Mouse (Mus musculus) central nervous system, embryonic 11.5 days (tissue): ENCODE data around the gene Usp5. TPM values are rescaled to one million over a fixed set of nuclear protein-coding genes. Genes with fewer than 3 reads are reported as not detected.

Experiments used
- polyA plus RNA-seq: library from polyadenylated mRNA; depleted of rRNA; stranded (reverse); fragments of >200 nt; gene quantifications from 2 replicates; pipeline ENCODE4 v1.2.3, GENCODE M21; 2012; rRNA removed

Gene Usp5
- polyA plus RNA-seq, result 111 and 146 TPM in 2 replicates

DNA sequence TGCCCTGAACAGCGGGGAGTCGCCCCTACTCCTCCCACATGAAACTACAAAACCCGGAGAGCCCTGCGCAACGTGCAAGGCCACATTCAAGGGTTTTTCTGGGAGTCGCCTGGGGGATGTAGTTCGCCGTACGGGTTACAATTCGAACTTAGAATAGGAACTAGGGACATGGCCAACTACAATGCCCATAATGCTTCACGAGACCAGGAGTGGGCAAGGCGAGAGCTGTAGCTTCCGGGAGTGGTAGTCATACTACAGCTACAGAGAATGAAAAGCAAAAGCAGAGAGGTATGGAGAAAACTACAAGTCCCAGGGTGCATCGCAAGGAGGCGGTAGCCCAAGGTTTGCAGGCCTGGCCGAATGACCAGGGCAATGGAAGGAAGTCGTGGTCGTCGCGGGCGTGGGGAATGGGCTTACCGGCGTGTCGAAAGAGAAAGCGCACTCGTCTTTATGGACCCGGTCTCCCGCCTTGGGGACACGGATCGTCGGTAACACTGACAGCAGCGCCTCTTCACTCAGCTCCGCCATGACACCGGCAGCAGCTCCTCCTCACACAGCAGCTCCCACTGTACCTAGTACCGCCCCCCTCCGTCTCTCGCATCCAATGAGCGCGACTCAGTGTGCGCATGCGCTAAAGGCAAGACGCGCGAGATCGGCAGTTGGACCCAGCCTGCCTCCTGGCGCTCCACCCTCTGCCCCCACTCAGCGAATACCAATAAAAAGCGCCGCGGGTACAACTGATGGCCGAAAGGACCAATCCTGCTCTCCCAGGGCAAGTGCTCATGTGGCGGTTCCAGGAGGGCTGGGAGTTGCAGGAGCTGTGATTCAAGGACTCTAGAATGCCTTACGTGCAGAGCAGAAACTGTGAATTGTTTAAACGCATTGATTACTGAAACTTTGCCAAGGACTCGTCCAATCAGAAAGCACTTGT is at the start of gene Usp5, which contains the start of gene Cdca3:
Usp5 (minus strand) TSS at position 617 of the 931 bp plus-strand sequence.
Cdca3 (plus strand) TSS at position 680 of the 931 bp plus-strand sequence.

DNA sequence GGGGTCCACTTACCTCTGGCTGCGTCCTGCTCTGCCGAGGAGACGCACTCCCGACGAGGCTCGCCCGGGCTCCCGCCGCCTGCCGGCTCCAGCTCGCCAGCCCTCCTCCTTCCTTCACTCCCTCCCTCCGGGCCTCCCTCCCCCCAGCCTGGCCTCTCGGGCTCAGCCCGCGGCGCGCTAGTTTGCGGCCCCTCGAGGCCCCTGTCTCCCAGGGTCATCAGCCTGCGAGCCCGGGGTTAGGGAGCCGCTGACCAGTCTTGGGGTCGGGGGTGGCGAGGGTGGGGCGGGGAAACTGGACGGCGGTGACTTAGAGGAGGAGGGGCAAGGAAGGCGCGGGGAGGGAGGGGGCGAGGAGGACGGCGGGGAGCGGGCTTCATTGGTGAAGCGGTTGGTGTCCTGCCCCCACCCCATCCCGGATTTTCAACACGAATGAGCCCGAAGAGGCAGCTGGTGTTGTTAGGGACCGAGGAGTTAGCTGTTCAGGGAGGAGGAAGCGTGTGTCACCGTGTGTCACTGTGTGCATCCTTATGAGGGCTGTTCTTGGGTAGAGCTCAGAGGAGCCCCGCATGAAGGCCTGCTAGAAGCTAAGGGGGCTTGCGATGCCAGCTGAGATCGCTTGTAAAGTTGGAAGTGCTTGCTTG is 34.5 kb upstream of the Usp5 start, which contains the start of gene Gpr162:
Gpr162 (minus strand) TSS at position 326 of the 641 bp plus-strand sequence.

DNA sequence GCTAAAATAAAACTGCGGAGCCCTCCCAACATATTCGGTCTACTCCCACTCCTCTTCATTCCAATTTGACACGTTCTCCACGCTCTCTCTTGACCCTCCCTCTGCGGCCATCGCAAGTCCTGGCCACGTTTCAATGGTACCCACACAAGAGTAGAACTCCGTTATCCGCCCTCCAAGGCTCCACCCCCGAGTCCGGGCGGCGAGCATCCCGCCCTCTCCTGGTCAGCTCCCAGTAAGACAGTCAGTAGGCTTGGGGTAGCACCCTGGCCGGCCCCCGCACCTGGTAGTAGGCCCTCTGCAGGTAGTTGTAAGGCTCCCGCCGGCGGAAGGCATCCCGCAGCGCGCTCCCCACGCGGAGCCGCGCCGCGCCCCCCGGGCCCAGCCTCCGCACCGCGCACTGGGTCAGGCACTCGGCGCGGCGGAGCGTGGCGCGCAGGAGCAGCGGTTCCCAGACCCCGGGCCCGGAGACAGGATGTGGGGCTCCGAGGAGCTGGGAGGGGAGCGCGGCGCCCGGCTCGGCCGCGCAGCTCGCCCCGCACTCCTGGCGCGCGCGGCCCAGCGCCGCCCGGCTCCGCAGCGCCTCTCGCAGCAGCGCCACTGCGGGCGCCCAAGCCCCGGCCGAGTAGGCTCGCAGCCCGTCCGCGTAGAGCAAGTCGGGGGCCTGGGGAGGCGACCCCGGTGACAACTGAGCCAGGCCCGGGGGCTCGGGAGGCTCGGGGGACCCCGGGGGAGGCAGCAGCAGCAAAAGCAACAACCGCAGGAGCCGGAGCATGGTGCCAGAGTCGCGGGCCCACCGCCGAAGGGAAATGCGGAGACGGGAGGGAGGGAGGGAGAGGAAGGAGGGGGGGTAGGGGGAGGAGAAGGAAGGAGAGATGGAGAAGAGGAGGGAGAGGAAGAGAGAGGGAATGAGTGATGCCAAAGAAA is 27.9 kb upstream of the Usp5 start, which contains the start of gene P3h3:
P3h3 (minus strand) TSS at position 837 of the 924 bp plus-strand sequence.

DNA sequence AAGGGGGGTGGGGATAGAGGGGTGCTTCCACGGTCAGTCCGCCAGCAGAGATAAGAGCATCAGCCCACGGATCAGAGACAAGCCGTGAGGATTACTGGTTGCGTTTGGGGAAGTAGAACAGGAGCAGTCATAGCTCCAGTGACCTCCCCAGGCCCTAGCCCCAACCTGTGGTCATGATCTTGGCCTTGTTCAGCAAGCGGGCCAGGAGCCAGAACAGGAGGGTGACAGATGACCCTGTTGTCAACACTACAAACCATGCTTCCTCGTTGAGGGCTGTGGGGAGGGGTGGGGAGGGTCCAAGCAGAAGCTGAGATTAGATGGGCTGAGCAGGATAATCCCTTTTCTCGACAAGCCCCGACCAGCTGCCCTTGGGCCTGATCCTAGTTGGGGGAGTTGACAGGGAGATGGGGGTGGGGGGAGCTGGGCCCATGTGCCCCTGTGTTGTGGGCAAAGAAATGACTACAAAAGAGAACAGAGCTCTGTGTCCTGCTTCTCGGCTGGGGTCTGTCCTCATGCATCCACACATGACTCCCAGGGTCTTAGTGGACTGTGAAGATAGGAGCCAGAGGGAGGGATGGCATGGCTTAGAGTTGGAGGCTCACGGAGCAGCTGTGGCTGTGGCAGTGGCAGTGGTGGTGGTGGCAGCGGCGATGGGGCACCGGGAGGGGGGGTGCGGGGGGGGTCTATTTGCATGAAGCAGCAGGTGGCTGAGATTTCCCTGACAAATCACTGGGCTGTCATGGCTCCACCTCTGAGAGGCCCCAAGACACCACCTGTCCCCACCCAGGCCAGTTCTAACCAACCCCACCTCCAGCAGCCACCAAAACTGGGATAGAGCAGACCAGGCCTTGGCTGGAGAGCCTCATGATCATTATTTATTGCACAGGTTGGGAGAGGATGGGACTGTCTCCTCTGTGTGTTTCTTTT is 11.2 kb upstream of the Usp5 start, which contains the start of gene Gnb3:
Gnb3 (minus strand) TSS at position 35 of the 927 bp plus-strand sequence.

DNA sequence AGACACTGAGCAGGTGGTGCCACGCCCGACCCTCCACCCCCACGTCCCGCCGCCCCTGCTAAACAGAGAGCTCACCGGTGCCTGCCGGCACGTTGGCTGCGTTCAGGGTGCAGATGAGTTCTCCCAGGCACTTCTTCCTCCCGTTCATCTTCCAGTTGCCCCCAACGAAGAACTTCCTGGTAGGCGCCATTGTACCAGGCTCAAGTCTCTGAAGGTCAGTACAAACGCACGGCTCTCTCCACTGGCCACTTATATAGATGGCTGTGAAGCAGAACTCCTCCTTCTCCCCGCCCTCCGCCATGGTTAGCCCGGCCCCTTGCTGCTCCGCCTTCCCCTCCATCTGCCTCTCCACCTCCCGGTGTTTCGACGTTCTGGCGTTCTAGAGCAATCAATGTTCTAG is 15.4 kb downstream of the Usp5 start, which contains the start of gene Tpi1:
Tpi1 (minus strand) TSS at position 364 of the 400 bp plus-strand sequence.

DNA sequence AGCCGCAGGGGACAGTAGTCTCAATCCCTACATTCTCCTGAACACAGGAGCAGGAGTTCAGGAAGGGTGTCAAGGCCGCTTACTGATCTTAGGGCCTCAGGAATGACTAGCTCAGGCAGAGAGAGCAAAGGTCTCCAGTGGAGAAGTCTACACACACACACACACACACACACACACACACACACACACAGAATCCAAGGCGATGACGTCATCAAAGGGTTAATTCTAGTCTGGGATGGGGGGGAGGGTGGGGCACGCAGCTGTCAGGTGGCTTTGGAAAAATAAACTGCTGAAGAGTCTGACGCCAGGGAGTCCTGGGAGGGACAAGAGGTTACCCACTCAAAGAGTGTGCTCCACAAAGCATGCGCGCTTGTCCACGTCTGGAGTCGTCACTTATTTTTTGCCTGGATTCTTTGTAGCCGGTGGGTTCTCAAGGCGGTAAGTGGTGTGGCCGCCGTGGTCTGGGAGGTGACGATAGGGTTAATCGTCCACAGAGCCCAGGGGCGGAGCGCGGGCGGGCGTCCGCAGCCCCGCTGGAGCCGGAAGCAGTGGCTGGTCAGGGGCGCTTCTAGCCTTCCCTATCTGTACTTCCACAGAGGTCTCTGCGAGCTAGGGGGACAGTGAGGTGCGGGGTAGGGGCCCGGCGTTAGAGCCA is 20.8 kb downstream of the Usp5 start, which contains the start of gene Spsb2:
Spsb2 (plus strand) TSS at position 304 of the 655 bp plus-strand sequence.

DNA sequence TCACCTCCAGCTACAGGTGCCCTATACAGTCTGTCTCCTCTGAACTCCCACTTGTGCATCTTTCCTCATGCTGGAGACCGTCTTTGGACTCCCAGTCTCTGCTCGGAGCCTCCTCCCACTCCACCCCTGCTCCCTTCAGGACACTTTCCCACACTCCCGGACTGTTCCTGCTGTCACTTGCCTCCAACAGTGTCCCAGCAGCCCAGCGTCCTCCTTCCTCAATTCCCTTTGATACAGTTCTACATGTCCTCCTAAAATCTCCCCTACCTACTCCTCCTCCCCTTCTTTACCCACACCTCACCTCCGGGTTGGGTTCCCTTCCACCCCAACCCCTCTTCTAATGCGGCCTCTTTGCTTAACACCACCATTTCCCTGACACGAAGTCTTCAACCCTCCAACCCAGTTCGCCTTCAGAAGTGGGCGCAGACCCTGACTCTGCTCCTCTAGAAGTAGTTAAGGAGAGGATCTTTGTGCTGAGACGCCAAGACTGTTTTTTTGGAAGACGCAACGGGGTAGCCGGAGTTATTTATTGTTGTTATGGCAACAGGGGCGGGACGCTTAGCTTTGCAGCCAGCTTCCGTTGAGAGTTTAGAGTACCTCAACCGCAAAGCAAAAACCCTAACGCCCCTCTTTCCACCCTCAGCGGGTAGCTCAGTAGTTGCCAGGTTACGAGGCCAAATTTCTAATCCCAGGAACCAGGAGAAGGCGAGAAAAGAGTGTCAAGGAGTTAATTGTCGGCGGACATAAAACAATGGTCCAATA is 49.9 kb downstream of the Usp5 start, which contains the start of gene Lrrc23:
Lrrc23 (minus strand) TSS at position 506 of the 762 bp plus-strand sequence.

DNA sequence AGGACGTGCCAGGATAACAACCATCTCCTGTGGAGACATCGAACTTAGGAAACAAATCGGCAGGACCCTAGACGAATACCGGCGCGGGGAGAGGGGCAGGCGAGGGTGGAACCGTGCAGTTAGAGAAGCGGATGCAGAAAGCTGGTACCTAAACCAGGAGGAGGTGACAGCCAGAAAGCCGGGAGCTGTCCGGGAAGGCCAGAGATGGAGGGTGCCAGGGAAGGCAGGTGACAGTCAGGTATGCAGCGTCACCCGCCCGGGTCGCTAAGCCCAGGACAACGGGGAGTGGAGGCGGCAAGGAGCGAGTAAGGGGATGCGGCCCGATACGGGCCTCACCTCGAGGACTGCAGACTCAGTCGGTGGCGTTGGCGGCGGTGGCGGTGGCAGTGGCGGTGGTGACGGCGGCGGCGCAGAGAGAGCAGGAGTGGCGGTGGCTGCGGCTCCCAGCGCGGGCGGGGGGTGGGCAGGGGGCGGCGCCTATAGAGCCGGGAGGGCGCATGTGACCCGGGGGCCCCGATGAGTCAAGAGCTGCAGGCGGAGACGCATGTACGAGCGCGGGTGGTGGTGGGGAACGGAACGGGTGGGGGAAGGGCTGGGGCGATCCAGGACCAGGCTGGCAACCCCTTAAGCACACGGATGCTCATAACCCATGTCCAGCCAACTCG is 60.1 kb downstream of the Usp5 start, which contains the start of gene Eno2:
Eno2 (minus strand) TSS at position 573 of the 665 bp plus-strand sequence.

Other genes starting within 250 kb of the Usp5 start
- gene C1s2, start 193.4 kb downstream of the Usp5 start, polyA plus RNA-seq, result 0.24 and 0.26 TPM in 2 replicates
- 36.6 and 50.7 TPM in 2 replicates for gene Lpcat3, start 166.5 kb downstream of the Usp5 start, polyA plus RNA-seq
- gene Emg1, start 117.3 kb downstream of the Usp5 start, polyA plus RNA-seq, result 177 and 187 TPM in 2 replicates
- 185 and 198 TPM in 2 replicates for gene Phb2, start 117.1 kb downstream of the Usp5 start, polyA plus RNA-seq
- gene Ptpn6, start 90.8 kb downstream of the Usp5 start, polyA plus RNA-seq, result 5.3 and 7.8 TPM in 2 replicates
- gene Grcc10, start 88.1 kb downstream of the Usp5 start, polyA plus RNA-seq, result 383 and 432 TPM in 2 replicates
- 0.11 TPM in 1 of 2 replicates, not detected in the other for gene Gm45234, start 73.5 kb downstream of the Usp5 start, polyA plus RNA-seq
- gene Atn1, start 73.0 kb downstream of the Usp5 start, polyA plus RNA-seq, result 40.9 and 65.1 TPM in 2 replicates
- gene Eno2, start 59.8 kb downstream of the Usp5 start, polyA plus RNA-seq, result 9.1 and 11.8 TPM in 2 replicates
- gene Lrrc23, start 49.8 kb downstream of the Usp5 start, polyA plus RNA-seq, result 4.2 and 11.4 TPM in 2 replicates
- gene Spsb2, start 20.8 kb downstream of the Usp5 start, polyA plus RNA-seq, result 6.0 and 8.9 TPM in 2 replicates
- 559 and 705 TPM in 2 replicates for gene Tpi1, start 15.2 kb downstream of the Usp5 start, polyA plus RNA-seq
- 157 and 168 TPM in 2 replicates for gene Cdca3, start 63 bp upstream of the Usp5 start, polyA plus RNA-seq
- gene Gnb3, start 10.8 kb upstream of the Usp5 start, polyA plus RNA-seq, result 2.2 and 3.0 TPM in 2 replicates
- 103 and 125 TPM in 2 replicates for gene P3h3, start 28.3 kb upstream of the Usp5 start, polyA plus RNA-seq
- gene Gpr162, start 34.5 kb upstream of the Usp5 start, polyA plus RNA-seq, result 13.4 and 15.2 TPM in 2 replicates
- gene Cd4, start 58.7 kb upstream of the Usp5 start, polyA plus RNA-seq, result 0.01 and 0.05 TPM in 2 replicates
- 2.3 and 3.2 TPM in 2 replicates for gene Lag3, start 82.2 kb upstream of the Usp5 start, polyA plus RNA-seq
- 1,105 and 3,481 TPM in 2 replicates for gene Ptms, start 90.6 kb upstream of the Usp5 start, polyA plus RNA-seq
- gene Mlf2, start 101.9 kb upstream of the Usp5 start, polyA plus RNA-seq, result 358 and 360 TPM in 2 replicates
- gene Cops7a, start 136.1 kb upstream of the Usp5 start, polyA plus RNA-seq, result 122 and 143 TPM in 2 replicates
- 1.6 and 3.4 TPM in 2 replicates for gene Pianp, start 167.2 kb upstream of the Usp5 start, polyA plus RNA-seq
- 52.2 and 93.4 TPM in 2 replicates for gene Zfp384, start 179.7 kb upstream of the Usp5 start, polyA plus RNA-seq
- gene Ing4, start 210.3 kb upstream of the Usp5 start, polyA plus RNA-seq, result 130 and 145 TPM in 2 replicates
- gene Acrbp, start 220.2 kb upstream of the Usp5 start, polyA plus RNA-seq, result 25.3 and 37.8 TPM in 2 replicates
- gene Lpar5, start 238.4 kb upstream of the Usp5 start, polyA plus RNA-seq, result 0.22 and 0.24 TPM in 2 replicates